Mouse (Mus musculus): ENCODE results near the gene Bcl3. TPM values are rescaled to one million over a fixed set of nuclear protein-coding genes. Genes with fewer than 3 reads are reported as not detected.
A peak's percentile ranks its signal among the peaks of the same experiment; 100 is the strongest.

Gene Bcl3
- polyA plus RNA-seq, 1 experiment = 0.42 TPM

DNA sequence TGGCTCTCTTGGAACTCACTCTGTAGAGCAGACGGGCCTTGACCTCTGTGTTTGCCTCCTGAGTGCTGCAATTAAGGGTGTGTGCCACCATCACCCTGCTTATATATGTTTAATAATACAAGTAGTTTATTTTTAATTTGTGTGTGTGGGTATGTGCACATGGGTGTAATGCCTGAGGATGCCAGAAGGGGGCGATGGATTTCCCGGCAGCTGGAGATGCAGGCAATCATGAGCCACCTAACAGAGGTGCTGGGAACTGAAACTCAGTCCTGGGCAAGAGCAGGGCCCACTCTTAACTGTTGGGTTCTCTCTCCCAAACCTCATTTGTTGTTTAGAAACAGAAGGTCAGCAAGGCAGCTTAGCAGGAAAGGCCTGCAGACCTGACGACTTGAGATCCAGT is 42.7 kb downstream of the Bcl3 start:
- Histone ChIP-seq H3K4me1 (ENCODE audit: control insufficient read depth, insufficient read depth, low read length) (no peaks in the 10 kb centered on the region), H3K4me3 (ENCODE audit: insufficient read depth, low read length) (no peak overlapping the region), H3K27ac (ENCODE audit: insufficient read depth, low read length) (no peak overlapping the region)
- TF ChIP-seq POLR2A (IDR thresholded peaks at IDR 0.05; ENCODE audit: extremely low read depth, insufficient read depth, low read length) = no peak
- TF ChIP-seq CTCF (IDR thresholded peaks at IDR 0.05; ENCODE audit: extremely low read depth, insufficient read depth, low read length) = no peak

DNA sequence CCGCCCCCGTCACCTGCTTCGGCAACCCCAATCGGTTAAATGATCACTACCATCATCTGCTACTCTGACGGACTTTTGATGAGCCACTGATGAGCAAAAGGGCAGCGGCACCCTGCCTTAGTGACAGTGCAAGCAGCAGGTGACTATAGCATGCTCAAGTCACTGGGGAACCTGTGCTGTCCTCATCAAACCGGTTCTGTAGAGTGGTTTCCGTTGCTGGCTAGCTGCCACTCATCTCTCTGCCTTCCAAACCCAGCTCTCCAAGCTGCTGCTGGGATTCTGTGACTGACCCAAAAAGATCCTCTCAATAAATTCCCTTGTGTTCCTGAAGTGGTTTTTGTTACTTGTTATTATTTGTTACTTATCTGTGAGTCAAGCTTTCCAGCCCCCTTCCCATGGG is 43.9 kb downstream of the Bcl3 start:
- H3K4me3 ChIP-seq (ENCODE audit: insufficient read depth, low read length) = no peak overlapping the region
- no peaks in the 10 kb centered on the region for H3K4me1 ChIP-seq (ENCODE audit: control insufficient read depth, insufficient read depth, low read length)
- TF ChIP-seq POLR2A (IDR thresholded peaks at IDR 0.05; ENCODE audit: extremely low read depth, insufficient read depth, low read length) (no peak), CTCF (IDR thresholded peaks at IDR 0.05; ENCODE audit: extremely low read depth, insufficient read depth, low read length) (no peak)
- H3K27ac ChIP-seq (ENCODE audit: insufficient read depth, low read length) = no peak overlapping the region

DNA sequence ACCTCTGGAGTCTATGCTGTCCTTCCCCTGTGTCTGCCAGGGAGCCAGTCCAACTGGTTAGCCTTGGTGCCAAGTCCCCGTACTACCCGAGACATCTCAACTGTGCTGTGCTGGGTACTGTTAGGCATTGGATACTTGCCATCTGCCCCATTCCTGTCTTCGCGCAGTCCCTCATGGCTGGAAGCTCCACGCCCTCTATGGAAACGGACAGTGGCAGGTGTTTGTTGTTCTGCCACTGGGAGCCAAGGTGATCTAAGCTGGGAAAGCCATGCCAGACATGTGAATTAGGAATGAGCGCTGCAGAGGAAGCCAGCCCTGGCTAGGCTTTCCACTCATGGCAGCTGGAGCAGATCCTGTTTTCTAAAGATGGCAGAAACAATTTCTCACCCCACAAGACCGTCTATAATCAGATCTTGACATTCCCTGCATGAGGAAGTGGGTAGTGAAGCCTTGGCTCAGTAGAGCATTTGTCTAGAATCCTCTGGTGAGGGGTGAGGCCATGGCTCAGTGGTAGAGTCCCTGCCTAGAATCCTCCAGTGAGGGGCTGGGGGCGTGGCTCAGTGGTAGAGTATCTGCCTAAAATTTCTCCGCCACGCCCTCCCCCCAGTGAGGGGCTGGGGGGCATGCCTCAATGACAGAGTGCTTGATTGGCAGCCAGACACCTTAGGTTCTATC is 45.4 kb downstream of the Bcl3 start:
- H3K27ac ChIP-seq (ENCODE audit: insufficient read depth, low read length) = no peak overlapping the region
- no peaks in the 10 kb centered on the region for H3K4me1 ChIP-seq (ENCODE audit: control insufficient read depth, insufficient read depth, low read length)
- TF ChIP-seq CTCF (IDR thresholded peaks at IDR 0.05; ENCODE audit: extremely low read depth, insufficient read depth, low read length) = no peak
- no peak for TF ChIP-seq POLR2A (IDR thresholded peaks at IDR 0.05; ENCODE audit: extremely low read depth, insufficient read depth, low read length)
- H3K4me3 ChIP-seq (ENCODE audit: insufficient read depth, low read length) = no peak overlapping the region

DNA sequence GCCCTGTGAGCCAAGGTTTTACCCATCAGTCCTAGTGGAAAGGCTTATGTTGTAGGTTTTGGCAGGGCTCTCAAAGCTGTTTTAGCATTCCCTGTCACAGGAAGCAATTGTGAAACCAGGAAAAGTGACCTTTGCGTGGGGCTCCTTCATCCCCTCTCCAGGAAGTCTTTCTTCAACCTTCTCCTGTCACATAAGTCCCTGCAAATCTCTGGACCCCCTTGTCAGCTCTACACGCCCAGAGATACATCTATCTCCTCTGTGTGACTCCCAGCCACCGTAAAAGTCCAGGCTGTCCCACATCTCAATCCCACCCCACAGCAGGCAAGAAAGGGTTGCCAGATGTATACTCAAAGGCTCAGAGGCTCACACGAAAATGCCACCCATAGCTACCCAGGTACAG is 50.9 kb downstream of the Bcl3 start:
- no peak overlapping the region for H3K27ac ChIP-seq (ENCODE audit: insufficient read depth, low read length)
- TF ChIP-seq CTCF (IDR thresholded peaks at IDR 0.05; ENCODE audit: extremely low read depth, insufficient read depth, low read length) = no peak
- TF ChIP-seq POLR2A (IDR thresholded peaks at IDR 0.05; ENCODE audit: extremely low read depth, insufficient read depth, low read length) = no peak
- no peaks in the 10 kb centered on the region for H3K4me1 ChIP-seq (ENCODE audit: control insufficient read depth, insufficient read depth, low read length)
- no peak overlapping the region for H3K4me3 ChIP-seq (ENCODE audit: insufficient read depth, low read length)

DNA sequence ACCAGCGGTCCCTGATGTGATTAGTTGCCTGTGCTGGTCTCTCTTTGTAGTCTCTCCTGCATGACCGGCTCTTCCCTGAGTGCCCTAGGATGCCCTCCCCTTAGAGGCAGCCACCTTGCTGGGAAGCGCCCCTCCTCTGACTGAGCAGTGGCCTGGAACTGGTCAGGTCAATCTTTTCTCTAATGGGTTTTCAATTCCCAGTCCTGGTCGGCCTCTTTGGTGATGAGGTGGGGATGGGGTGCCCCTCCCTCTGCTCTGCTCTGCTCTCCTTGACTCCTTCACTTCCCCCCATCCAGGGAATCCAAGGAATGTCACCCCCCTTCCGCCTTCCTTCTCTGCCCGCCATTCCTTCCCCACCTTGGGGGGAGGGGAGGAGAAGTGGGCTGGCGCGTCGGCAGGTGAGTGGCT is 51.6 kb downstream of the Bcl3 start, which contains the start of gene Bcam:
TSS of gene Bcam (minus strand) at position 33 of the 408 bp plus-strand sequence.
- no peak for TF ChIP-seq POLR2A (IDR thresholded peaks at IDR 0.05; ENCODE audit: extremely low read depth, insufficient read depth, low read length)
- no peak for TF ChIP-seq CTCF (IDR thresholded peaks at IDR 0.05; ENCODE audit: extremely low read depth, insufficient read depth, low read length)
- no peak within 1 kb of the TSS for H3K27ac ChIP-seq (ENCODE audit: insufficient read depth, low read length)
- H3K4me1 ChIP-seq (ENCODE audit: control insufficient read depth, insufficient read depth, low read length) = no peaks in the 10 kb centered on the region
- peak within 1 kb of the TSS; percentile 40 for H3K4me3 ChIP-seq (ENCODE audit: insufficient read depth, low read length)

DNA sequence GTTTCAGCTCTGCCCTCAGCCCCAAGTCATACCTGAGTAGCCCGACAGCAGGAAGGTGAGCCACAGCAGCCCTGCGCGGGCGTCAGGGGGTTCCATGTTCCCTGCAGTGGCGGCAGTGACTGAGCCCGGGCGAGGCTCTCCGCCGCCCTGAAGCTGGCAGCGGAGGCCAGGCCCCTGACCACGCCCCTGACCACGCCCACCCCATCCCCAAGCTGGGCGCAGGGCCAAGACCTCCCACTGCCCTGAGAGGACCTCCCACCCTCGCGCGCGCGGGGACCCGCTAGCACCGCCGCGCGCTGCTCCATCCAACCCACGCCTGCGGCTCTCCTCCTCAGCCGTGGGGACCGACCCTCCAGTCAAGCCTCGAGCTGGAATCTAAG is 52.2 kb downstream of the Bcl3 start:
- Histone ChIP-seq H3K27ac (ENCODE audit: insufficient read depth, low read length) (no peak overlapping the region), H3K4me3 (ENCODE audit: insufficient read depth, low read length) (peak overlapping the region; percentile 40), H3K4me1 (ENCODE audit: control insufficient read depth, insufficient read depth, low read length) (no peaks in the 10 kb centered on the region)
- TF ChIP-seq POLR2A (IDR thresholded peaks at IDR 0.05; ENCODE audit: extremely low read depth, insufficient read depth, low read length) (no peak), CTCF (IDR thresholded peaks at IDR 0.05; ENCODE audit: extremely low read depth, insufficient read depth, low read length) (no peak)

DNA sequence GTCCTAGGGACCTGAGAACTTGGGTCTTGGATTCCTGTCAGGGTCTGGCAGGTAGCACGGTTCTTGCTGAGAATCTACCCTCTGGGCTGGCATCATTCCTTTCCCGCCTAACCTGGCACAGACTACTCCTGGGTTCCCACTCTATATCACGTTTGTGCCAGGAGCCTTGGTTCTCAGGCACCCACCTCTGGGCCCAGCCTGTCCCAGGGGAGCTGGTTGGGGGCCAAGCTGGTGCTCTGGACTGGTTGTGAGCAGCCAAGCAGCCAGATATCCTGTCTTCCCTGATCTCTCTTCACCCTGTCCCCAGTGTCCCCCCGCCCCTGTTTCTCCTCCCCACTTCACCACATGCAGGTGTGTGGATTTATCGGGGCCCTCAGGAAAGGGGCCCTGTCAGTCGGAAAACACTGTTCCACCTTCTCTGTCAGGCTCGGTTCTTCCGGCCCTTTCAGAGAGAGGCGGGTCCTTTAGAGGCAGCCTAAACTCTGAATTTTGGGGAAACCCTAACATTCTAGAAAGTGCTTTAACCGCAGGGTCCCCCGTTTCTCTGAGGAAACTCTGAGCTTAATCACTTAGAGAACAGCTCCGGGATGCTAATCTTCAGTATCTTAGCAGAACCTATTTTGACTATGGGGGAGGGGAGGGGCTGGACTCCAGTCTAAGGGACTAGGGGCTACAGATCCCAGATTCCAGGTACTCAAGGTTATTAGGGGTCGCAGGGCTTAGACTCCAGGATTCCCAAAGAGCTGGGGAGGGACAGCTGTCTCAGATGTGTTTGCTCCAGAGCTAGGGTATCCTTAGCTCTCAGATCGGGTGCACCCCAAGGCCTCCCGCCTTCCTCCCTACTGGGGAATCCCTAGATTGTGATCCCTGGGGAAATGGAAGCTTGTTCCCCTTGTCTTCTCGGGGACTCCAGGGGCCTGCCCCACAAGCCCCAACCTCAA is 52.9 kb downstream of the Bcl3 start:
- no peak overlapping the region for H3K27ac ChIP-seq (ENCODE audit: insufficient read depth, low read length)
- TF ChIP-seq POLR2A (IDR thresholded peaks at IDR 0.05; ENCODE audit: extremely low read depth, insufficient read depth, low read length) (no peak), CTCF (IDR thresholded peaks at IDR 0.05; ENCODE audit: extremely low read depth, insufficient read depth, low read length) (no peak)
- H3K4me1 ChIP-seq (ENCODE audit: control insufficient read depth, insufficient read depth, low read length) = no peaks in the 10 kb centered on the region
- H3K4me3 ChIP-seq (ENCODE audit: insufficient read depth, low read length) = peak overlapping the region; percentile 40; the same call in 1 of the 2 replicates

DNA sequence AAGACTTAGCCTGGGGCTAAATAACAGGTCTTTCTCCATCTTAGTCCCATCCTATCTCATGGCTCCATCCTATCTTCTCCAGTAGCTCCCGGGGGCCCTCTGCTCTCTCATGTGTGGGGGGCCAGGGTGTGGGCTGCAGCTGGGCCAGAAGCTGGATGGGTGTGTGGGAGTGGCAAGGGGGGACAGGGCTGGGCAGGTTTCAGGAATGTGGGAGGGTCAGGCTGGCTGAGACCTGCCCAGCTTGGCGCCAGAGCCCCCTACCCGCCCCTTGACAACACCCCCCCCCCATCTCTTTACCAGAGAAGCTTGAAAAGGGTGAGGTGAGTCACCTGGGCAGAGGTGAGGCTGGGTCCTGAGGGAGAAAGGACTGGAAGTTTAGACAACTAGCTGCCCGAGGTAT is 53.6 kb downstream of the Bcl3 start:
- H3K4me1 ChIP-seq (ENCODE audit: control insufficient read depth, insufficient read depth, low read length) = no peaks in the 10 kb centered on the region
- TF ChIP-seq POLR2A (IDR thresholded peaks at IDR 0.05; ENCODE audit: extremely low read depth, insufficient read depth, low read length) (no peak), CTCF (IDR thresholded peaks at IDR 0.05; ENCODE audit: extremely low read depth, insufficient read depth, low read length) (no peak)
- H3K4me3 ChIP-seq (ENCODE audit: insufficient read depth, low read length) = no peak overlapping the region
- H3K27ac ChIP-seq (ENCODE audit: insufficient read depth, low read length) = no peak overlapping the region

DNA sequence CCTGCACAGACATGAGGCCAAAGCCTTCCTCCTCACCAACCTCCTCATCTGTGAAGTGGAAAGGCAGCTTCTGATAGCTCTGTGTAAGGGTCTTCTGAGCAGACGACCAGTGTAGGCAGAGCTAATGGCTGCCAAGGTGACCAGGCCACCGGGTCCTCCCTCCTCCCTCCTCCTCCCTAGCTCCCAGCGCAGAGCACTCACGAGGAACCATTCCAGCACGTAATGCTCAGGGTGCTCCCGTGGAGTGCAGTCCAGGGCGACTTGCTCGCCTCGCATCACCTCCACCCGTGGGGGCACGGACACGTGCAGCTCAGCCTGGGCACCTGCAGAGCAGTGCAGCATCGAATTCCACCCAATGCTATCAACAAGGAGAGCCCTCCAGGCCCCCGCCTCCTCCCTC is 54.3 kb downstream of the Bcl3 start:
- Histone ChIP-seq H3K27ac (ENCODE audit: insufficient read depth, low read length) (no peak overlapping the region), H3K4me3 (ENCODE audit: insufficient read depth, low read length) (no peak overlapping the region), H3K4me1 (ENCODE audit: control insufficient read depth, insufficient read depth, low read length) (no peaks in the 10 kb centered on the region)
- no peak for TF ChIP-seq POLR2A (IDR thresholded peaks at IDR 0.05; ENCODE audit: extremely low read depth, insufficient read depth, low read length)
- no peak for TF ChIP-seq CTCF (IDR thresholded peaks at IDR 0.05; ENCODE audit: extremely low read depth, insufficient read depth, low read length)

All from cortical plate, adult 2 months (tissue).